In genomic region chr2:107945837-107946451, GRCm38 (mm10) we compare ENCODE assay signal across 9 mouse cellular contexts.
A peak's percentile ranks its signal among the peaks of the same experiment; 100 is the strongest.
DNase-seq lines count a peak whose midpoint lies in the region; ATAC-seq and TF ChIP-seq lines count a peak whose summit lies in the region.
"Had no signal": no experiment of that assay in that cellular context is flagged by ENCODE, and none has a peak within 500 bp of the region (broad histone marks: within the 10 kb centered on the region; RNA-seq: fewer than 3 reads in every experiment).

No protein-coding gene starts in this region.

- no peaks in the 10 kb centered on the region for H3K4me1 ChIP-seq in kidney, postnatal 0 days (replicated peaks; ENCODE audit: insufficient read depth, low read length)
- H3K4me1 ChIP-seq in ES-Bruce4 (ENCODE audit: control insufficient read depth, insufficient read depth, low read length), result no peaks in the 10 kb centered on the region
- H3K4me1 ChIP-seq in forebrain, embryonic 13.5 days, result no peaks in the 10 kb centered on the region
- H3K4me1 ChIP-seq in midbrain, embryonic 15.5 days, result no peaks in the 10 kb centered on the region

- no peaks in the 10 kb centered on the region for H3K36me3 ChIP-seq in kidney, postnatal 0 days (ENCODE audit: insufficient read depth, low read length)
- no peaks in the 10 kb centered on the region for H3K36me3 ChIP-seq in ES-Bruce4 (ENCODE audit: control insufficient read depth, insufficient read depth, low read length, poor library complexity, severe bottlenecking)
- no peaks in the 10 kb centered on the region for H3K36me3 ChIP-seq in forebrain, embryonic 13.5 days (ENCODE audit: poor library complexity, severe bottlenecking)
- H3K36me3 ChIP-seq in midbrain, embryonic 15.5 days (replicated peaks), result no peaks in the 10 kb centered on the region

- no peak for TF ChIP-seq POLR2A in ES-Bruce4 (IDR thresholded peaks at IDR 0.05; ENCODE audit: insufficient read depth, low read length)

- TF ChIP-seq EP300 in ES-Bruce4 (IDR thresholded peaks at IDR 0.05; ENCODE audit: insufficient read depth, low read depth, low read length), result no peak

- no peak overlapping the region for H3K4me3 ChIP-seq in kidney, postnatal 0 days (replicated peaks; ENCODE audit: low read depth, low read length)
- H3K4me3 ChIP-seq in ES-Bruce4 (ENCODE audit: low read depth, low read length), result no peak overlapping the region
- no peak overlapping the region for H3K4me3 ChIP-seq in forebrain, embryonic 13.5 days
- no peak overlapping the region for H3K4me3 ChIP-seq in midbrain, embryonic 15.5 days

- DNase-seq in kidney, postnatal 0 days (ENCODE audit: low spot score), result peak; percentile 24
- DNase-seq in kidney, adult 18-20 months, result no peak
- peak; percentile 6 for DNase-seq in c-Kit-positive CD71-negative TER-119-negative erythroid progenitor cells, embryonic 14.5 days (ENCODE audit: low read depth)
- DNase-seq in thymus, postnatal 25 days, result no peak

- no peak overlapping the region for H3K9ac ChIP-seq in kidney, postnatal 0 days (ENCODE audit: low read depth, low read length)
- H3K9ac ChIP-seq in ES-Bruce4 (ENCODE audit: low read depth, poor library complexity, severe bottlenecking), result no peak overlapping the region
- H3K9ac ChIP-seq in forebrain, embryonic 13.5 days, result no peak overlapping the region
- no peak overlapping the region for H3K9ac ChIP-seq in midbrain, embryonic 15.5 days

- peak; percentile 57; the same call in 1 of the 2 replicates for TF ChIP-seq CTCF in kidney, postnatal 0 days (IDR thresholded peaks at IDR 0.05; ENCODE audit: low read depth)
- TF ChIP-seq CTCF in ES-Bruce4 (IDR thresholded peaks at IDR 0.05; ENCODE audit: low read depth, low read length), result peak; percentile 68

- 7% methylated on average over 3 of the region's 3 CpGs for whole genome bisulfite sequencing in kidney, postnatal 0 days
- whole genome bisulfite sequencing in forebrain, embryonic 13.5 days, result 3% methylated on average over 3 of the region's 3 CpGs
- WGBS in midbrain, embryonic 15.5 days, result under 1% methylated on average over 3 of the region's 3 CpGs

- H3K27ac ChIP-seq in kidney, postnatal 0 days, result no peak overlapping the region
- H3K27ac ChIP-seq in ES-Bruce4 (ENCODE audit: insufficient read depth, low read length), result no peak overlapping the region
- H3K27ac ChIP-seq in forebrain, embryonic 13.5 days, result no peak overlapping the region
- H3K27ac ChIP-seq in midbrain, embryonic 15.5 days, result no peak overlapping the region
- H3K27ac ChIP-seq: macrophage had no signal

- H3K9me3 ChIP-seq in kidney, postnatal 0 days (replicated peaks; ENCODE audit: low read length), result no peaks in the 10 kb centered on the region
- H3K9me3 ChIP-seq in ES-Bruce4 (replicated peaks; ENCODE audit: control insufficient read depth, insufficient read depth, low read length, poor library complexity, severe bottlenecking), result no peaks in the 10 kb centered on the region
- H3K9me3 ChIP-seq in forebrain, embryonic 13.5 days (replicated peaks), result no peaks in the 10 kb centered on the region
- no peaks in the 10 kb centered on the region for H3K9me3 ChIP-seq in midbrain, embryonic 15.5 days

- H3K27me3 ChIP-seq in kidney, postnatal 0 days (ENCODE audit: insufficient read depth, low read length), result no peaks in the 10 kb centered on the region
- H3K27me3 ChIP-seq in ES-Bruce4 (ENCODE audit: control insufficient read depth, insufficient read depth, low read length, poor library complexity, severe bottlenecking), result no peaks in the 10 kb centered on the region
- H3K27me3 ChIP-seq in forebrain, embryonic 13.5 days, result no peaks in the 10 kb centered on the region
- no peaks in the 10 kb centered on the region for H3K27me3 ChIP-seq in midbrain, embryonic 15.5 days (replicated peaks)

- no peak overlapping the region for H3K4me2 ChIP-seq in kidney, postnatal 0 days (ENCODE audit: low read length)
- no peak overlapping the region for H3K4me2 ChIP-seq in forebrain, embryonic 13.5 days
- no peak overlapping the region for H3K4me2 ChIP-seq in midbrain, embryonic 15.5 days

- ATAC-seq in kidney, postnatal 0 days (replicated peaks; ENCODE audit: low FRiP score, low read depth), result no peak
- peak; percentile 69; the same call in 1 of the 2 replicates for ATAC-seq in forebrain, embryonic 13.5 days
- peak; percentile 73; the same call in 1 of the 2 replicates for ATAC-seq in midbrain, embryonic 15.5 days (replicated peaks)
- no peak for ATAC-seq in CD4-positive, CD25-positive, alpha-beta regulatory T cell, adult 4 months

Comparison
In these comparisons a context has a peak if more than half of its experiments do, and no peak if none do; other contexts are left out.
1. DNase-seq: peak in kidney, postnatal 0 days (single experiment) and c-Kit-positive CD71-negative TER-119-negative erythroid progenitor cells, embryonic 14.5 days (single experiment); none in kidney, adult 18-20 months (single experiment) and thymus, postnatal 25 days (single experiment).
2. ATAC-seq: peak in forebrain, embryonic 13.5 days (single experiment) and midbrain, embryonic 15.5 days (single experiment); none in kidney, postnatal 0 days (single experiment) and CD4-positive, CD25-positive, alpha-beta regulatory T cell, adult 4 months (single experiment).